Mouse (Mus musculus): ENCODE measurements around the gene Hist1h4h. TPM values are rescaled to one million over a fixed set of nuclear protein-coding genes. Genes with fewer than 3 reads are reported as not detected.

Hist1h4h gene
- polyA plus RNA-seq, 2 experiments = 5.3 to 24.1 TPM

- TF ChIP-seq CTCF (IDR thresholded peaks at IDR 0.05; ENCODE audit: low read depth) (no peak), EP300 (IDR thresholded peaks at IDR 0.05; ENCODE audit: low read depth) (no peak)
- no peak for ATAC-seq (ENCODE audit: insufficient read depth)
- DNase-seq (ENCODE audit: low read depth in 3 of 3, low spot score in 3 of 3) = no peak
- Histone ChIP-seq H3K9ac (replicated peaks) (peak overlapping the region; percentile 46), H3K36me3 (replicated peaks; ENCODE audit: control insufficient read depth, insufficient read depth, low read depth) (no peaks in the 10 kb centered on the region), H3K4me2 (ENCODE audit: low read depth) (peak overlapping the region; percentile 53), H3K27ac (no peak overlapping the region), H3K4me1 (replicated peaks; ENCODE audit: control insufficient read depth in 2 of 2, insufficient read depth in 2 of 2, low read length in 1 of 2) (peaks cover 10 to 27% of the 10 kb centered on the region in 2 experiments), H3K4me3 (ENCODE audit: insufficient read depth in 1 of 2, low read depth in 2 of 2, low read length in 2 of 2) (peak overlapping the region; percentile 53 to 62), H3K9me3 (ENCODE audit: control insufficient read depth, low read length) (no peaks in the 10 kb centered on the region), H3K27me3 (ENCODE audit: control insufficient read depth, insufficient read depth, low read length) (no peaks in the 10 kb centered on the region)
- 13% methylated on average over 10 of the region's 10 CpGs for WGBS (ENCODE audit: insufficient replicate concordance)
These were observed 32.2 kb upstream of the Hist1h4h start for GRCm38 (mm10) chr13:23498653-23499052.

- no peaks in the 10 kb centered on the region for H3K27me3 ChIP-seq (ENCODE audit: control insufficient read depth, insufficient read depth, low read length)
- DNase-seq (ENCODE audit: low read depth in 3 of 3, low spot score in 3 of 3) (no peak), ATAC-seq (ENCODE audit: insufficient read depth) (peak; percentile 59; the same call in 1 of the 2 replicates)
- H3K4me3 ChIP-seq (ENCODE audit: insufficient read depth in 1 of 2, low read depth in 2 of 2, low read length in 2 of 2) = peak overlapping the region in 1 of 2 experiments; percentile 29; a peak in 1 of 4 replicates
- WGBS (ENCODE audit: insufficient replicate concordance) = 2% methylated on average over 7 of the region's 7 CpGs
- H3K9me3 ChIP-seq (ENCODE audit: control insufficient read depth, low read length) = no peaks in the 10 kb centered on the region
- H3K27ac ChIP-seq = no peak overlapping the region
- TF ChIP-seq EP300 (IDR thresholded peaks at IDR 0.05; ENCODE audit: low read depth) = no peak
- no peak for TF ChIP-seq CTCF (IDR thresholded peaks at IDR 0.05; ENCODE audit: low read depth)
- H3K36me3 ChIP-seq (replicated peaks; ENCODE audit: control insufficient read depth, insufficient read depth, low read depth) = no peaks in the 10 kb centered on the region
- no peak overlapping the region for H3K9ac ChIP-seq (replicated peaks)
- H3K4me1 ChIP-seq (replicated peaks; ENCODE audit: control insufficient read depth in 2 of 2, insufficient read depth in 2 of 2, low read length in 1 of 2) = peaks cover 12 to 36% of the 10 kb centered on the region in 2 experiments
- H3K4me2 ChIP-seq (ENCODE audit: low read depth) = peak overlapping the region; percentile 53
These were observed 30.9 kb upstream of the Hist1h4h start for GRCm38 (mm10) chr13:23499943-23500342.

GRCm38 (mm10) chr13:23500424-23501200, 30.2 kb upstream of the Hist1h4h start:
- ATAC-seq (ENCODE audit: insufficient read depth) = peak; percentile 83
- peak; percentile 74 to 78 (median 76) for DNase-seq (ENCODE audit: low read depth in 3 of 3, low spot score in 3 of 3)
- Histone ChIP-seq H3K4me1 (replicated peaks; ENCODE audit: control insufficient read depth in 2 of 2, insufficient read depth in 2 of 2, low read length in 1 of 2) (peaks cover 18 to 41% of the 10 kb centered on the region in 2 experiments), H3K9me3 (ENCODE audit: control insufficient read depth, low read length) (no peaks in the 10 kb centered on the region), H3K27me3 (ENCODE audit: control insufficient read depth, insufficient read depth, low read length) (no peaks in the 10 kb centered on the region), H3K4me2 (ENCODE audit: low read depth) (peak overlapping the region; percentile 61), H3K9ac (replicated peaks) (no peak overlapping the region), H3K4me3 (ENCODE audit: insufficient read depth in 1 of 2, low read depth in 2 of 2, low read length in 2 of 2) (peak overlapping the region in 1 of 2 experiments; percentile 29; a peak in 2 of 4 replicates), H3K27ac (no peak overlapping the region), H3K36me3 (replicated peaks; ENCODE audit: control insufficient read depth, insufficient read depth, low read depth) (no peaks in the 10 kb centered on the region)
- no peak for TF ChIP-seq CTCF (IDR thresholded peaks at IDR 0.05; ENCODE audit: low read depth)
- no peak for TF ChIP-seq EP300 (IDR thresholded peaks at IDR 0.05; ENCODE audit: low read depth)
- WGBS (ENCODE audit: insufficient replicate concordance) = 0% methylated on average over 17 of the region's 17 CpGs

GRCm38 (mm10) chr13:23501511-23501910, 29.3 kb upstream of the Hist1h4h start:
- Histone ChIP-seq H3K4me3 (ENCODE audit: insufficient read depth in 1 of 2, low read depth in 2 of 2, low read length in 2 of 2) (peak overlapping the region; percentile 27 to 61), H3K9me3 (ENCODE audit: control insufficient read depth, low read length) (no peaks in the 10 kb centered on the region), H3K27me3 (ENCODE audit: control insufficient read depth, insufficient read depth, low read length) (no peaks in the 10 kb centered on the region), H3K27ac (no peak overlapping the region), H3K36me3 (replicated peaks; ENCODE audit: control insufficient read depth, insufficient read depth, low read depth) (no peaks in the 10 kb centered on the region), H3K4me2 (ENCODE audit: low read depth) (peak overlapping the region; percentile 61), H3K9ac (replicated peaks) (peak overlapping the region; percentile 54), H3K4me1 (replicated peaks; ENCODE audit: control insufficient read depth in 2 of 2, insufficient read depth in 2 of 2, low read length in 1 of 2) (peaks cover 22 to 42% of the 10 kb centered on the region in 2 experiments)
- DNase-seq (ENCODE audit: low read depth in 3 of 3, low spot score in 3 of 3) = no peak
- WGBS (ENCODE audit: insufficient replicate concordance) = 23% methylated on average over 5 of the region's 5 CpGs
- TF ChIP-seq CTCF (IDR thresholded peaks at IDR 0.05; ENCODE audit: low read depth) (no peak), EP300 (IDR thresholded peaks at IDR 0.05; ENCODE audit: low read depth) (no peak)
- no peak for ATAC-seq (ENCODE audit: insufficient read depth)

- DNase-seq (ENCODE audit: low read depth in 3 of 3, low spot score in 3 of 3) = no peak
These were observed 28.8 kb upstream of the Hist1h4h start for GRCm38 (mm10) chr13:23502031-23502567.

More at GRCm38 (mm10) chr13:23502031-23502567, 28.8 kb upstream of the Hist1h4h start:
- no peaks in the 10 kb centered on the region for H3K36me3 ChIP-seq (replicated peaks; ENCODE audit: control insufficient read depth, insufficient read depth, low read depth)
- ATAC-seq (ENCODE audit: insufficient read depth) = no peak
- peak overlapping the region; percentile 27 to 32 for H3K4me3 ChIP-seq (ENCODE audit: insufficient read depth in 1 of 2, low read depth in 2 of 2, low read length in 2 of 2)
- no peak for TF ChIP-seq CTCF (IDR thresholded peaks at IDR 0.05; ENCODE audit: low read depth)
- no peak for TF ChIP-seq EP300 (IDR thresholded peaks at IDR 0.05; ENCODE audit: low read depth)
- no peaks in the 10 kb centered on the region for H3K27me3 ChIP-seq (ENCODE audit: control insufficient read depth, insufficient read depth, low read length)
- H3K9me3 ChIP-seq (ENCODE audit: control insufficient read depth, low read length) = no peaks in the 10 kb centered on the region
- peak overlapping the region; percentile 61 for H3K4me2 ChIP-seq (ENCODE audit: low read depth)
- peaks cover 26 to 44% of the 10 kb centered on the region in 2 experiments for H3K4me1 ChIP-seq (replicated peaks; ENCODE audit: control insufficient read depth in 2 of 2, insufficient read depth in 2 of 2, low read length in 1 of 2)
- H3K27ac ChIP-seq = 0 out of 2 replicates have a peak overlapping the region, but pooled peaks have one; percentile 22
- peak overlapping the region; percentile 54 for H3K9ac ChIP-seq (replicated peaks)
- WGBS (ENCODE audit: insufficient replicate concordance) = 20% methylated on average over 9 of the region's 9 CpGs
